8 mouse cellular contexts compared by ENCODE assay signal in the genomic region with DNA sequence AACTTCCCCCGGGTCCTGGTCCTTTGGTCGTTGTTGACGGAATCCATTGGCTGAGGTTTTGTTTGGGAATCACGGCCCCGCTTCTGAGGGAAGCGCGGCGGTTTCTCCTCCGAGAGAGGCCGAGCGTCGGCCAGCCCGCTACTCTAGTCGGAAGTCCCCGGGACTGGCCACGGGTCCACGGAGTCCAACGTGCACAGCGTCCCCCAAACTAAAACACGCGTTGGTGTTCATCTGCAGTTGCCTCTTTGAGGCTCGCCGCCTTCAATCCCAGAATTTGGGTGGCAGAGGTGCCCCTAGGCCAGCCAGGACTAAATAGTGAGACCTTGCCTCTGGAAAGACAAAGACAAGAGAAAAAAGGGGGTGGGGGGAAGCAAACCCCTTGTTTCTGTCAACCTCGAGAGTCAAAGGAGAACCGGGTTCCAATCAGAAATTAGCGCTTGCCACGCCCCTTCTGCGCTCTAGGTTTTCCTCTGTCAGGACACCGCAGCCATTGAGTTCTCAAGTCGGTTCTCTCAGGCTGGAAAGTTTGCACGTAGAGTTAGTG. TPM values are rescaled to one million over a fixed set of nuclear protein-coding genes. Genes with fewer than 3 reads are reported as not detected.
A peak's percentile ranks its signal among the peaks of the same experiment; 100 is the strongest.
DNase-seq lines count a peak whose midpoint lies in the region; ATAC-seq and TF ChIP-seq lines count a peak whose summit lies in the region.

No protein-coding gene starts in this region.

- H3K36me3 ChIP-seq in heart, embryonic 10.5 days: peaks cover 3% of the 10 kb centered on the region; the same call in 1 of the 2 replicates
- H3K36me3 ChIP-seq in kidney, embryonic 14.5 days (ENCODE audit: control insufficient read depth, insufficient read depth, low read length): peaks cover 4% of the 10 kb centered on the region; the same call in 1 of the 2 replicates
- H3K36me3 ChIP-seq in stomach, postnatal 0 days (ENCODE audit: control insufficient read depth, insufficient read depth, low read length): no peaks in the 10 kb centered on the region; the same call in 1 of the 2 replicates

- under 1% methylated on average over 31 of the region's 31 CpGs for WGBS in heart, embryonic 10.5 days
- WGBS in kidney, embryonic 14.5 days: under 1% methylated on average over 31 of the region's 31 CpGs
- under 1% methylated on average over 31 of the region's 31 CpGs for WGBS in stomach, postnatal 0 days

- no peak for TF ChIP-seq EP300 in stomach, postnatal 0 days (optimal IDR thresholded peaks at IDR 0.05)

- peak overlapping the region; percentile 86 for H3K4me2 ChIP-seq in kidney, embryonic 14.5 days (replicated peaks; ENCODE audit: low read depth, low read length)
- H3K4me2 ChIP-seq in stomach, postnatal 0 days (replicated peaks; ENCODE audit: low read depth): peak overlapping the region; percentile 97

- no peak for TF ChIP-seq CTCF in stomach, postnatal 0 days (IDR thresholded peaks at IDR 0.05; ENCODE audit: low read depth)

- H3K9me3 ChIP-seq in heart, embryonic 10.5 days: no peaks in the 10 kb centered on the region
- H3K9me3 ChIP-seq in kidney, embryonic 14.5 days (ENCODE audit: control insufficient read depth, low read length): no peaks in the 10 kb centered on the region
- H3K9me3 ChIP-seq in stomach, postnatal 0 days (ENCODE audit: control insufficient read depth, low read length): no peaks in the 10 kb centered on the region

- DNase-seq in heart, embryonic 10.5 days (ENCODE audit: low spot score): peak; percentile 84
- DNase-seq in heart, postnatal 36 days: no peak
- DNase-seq in stomach, postnatal 0 days (ENCODE audit: low spot score): peak; percentile 68
- DNase-seq in cerebellum, adult 8-10 months: no peak

- peak overlapping the region; percentile 85 for H3K9ac ChIP-seq in kidney, embryonic 14.5 days (ENCODE audit: low read depth, low read length)
- H3K9ac ChIP-seq in stomach, postnatal 0 days (ENCODE audit: low read length): peak overlapping the region; percentile 72

- intact Hi-C loops in heart, postnatal 36 days (cut with DNase I): loop anchor here (10.0 kb wide), 1 partner anchor 267 kb away; no protein-coding TSS in a partner anchor

- peak overlapping the region; percentile 96 for H3K27ac ChIP-seq in heart, embryonic 10.5 days
- H3K27ac ChIP-seq in kidney, embryonic 14.5 days (ENCODE audit: low read depth, low read length): peak overlapping the region; percentile 62
- H3K27ac ChIP-seq in stomach, postnatal 0 days (replicated peaks): peak overlapping the region; percentile 84

- H3K4me1 ChIP-seq in heart, embryonic 10.5 days: 0 out of 2 replicates have a peak, but pooled peaks cover 4% of the 10 kb centered on the region
- H3K4me1 ChIP-seq in kidney, embryonic 14.5 days (ENCODE audit: control insufficient read depth, insufficient read depth, low read length): no peaks in the 10 kb centered on the region
- H3K4me1 ChIP-seq in stomach, postnatal 0 days (replicated peaks; ENCODE audit: control insufficient read depth, insufficient read depth): no peaks in the 10 kb centered on the region

- no peaks in the 10 kb centered on the region for H3K27me3 ChIP-seq in heart, embryonic 10.5 days (ENCODE audit: insufficient read depth, poor library complexity, severe bottlenecking)
- no peaks in the 10 kb centered on the region for H3K27me3 ChIP-seq in kidney, embryonic 14.5 days (ENCODE audit: control insufficient read depth, insufficient read depth, low read length)
- H3K27me3 ChIP-seq in stomach, postnatal 0 days (ENCODE audit: control insufficient read depth, insufficient read depth, low read length): no peaks in the 10 kb centered on the region

- peak; percentile 47 for ATAC-seq in activated CD4-positive, CD25-positive, alpha-beta regulatory T cell, adult 4 months
- ATAC-seq in erythroid progenitor cell, adult 5-6 weeks (replicated peaks; ENCODE audit: low FRiP score, poor library complexity, severe bottlenecking): peak; percentile 47
- peak; percentile 51 for ATAC-seq in kidney, embryonic 14.5 days (ENCODE audit: low FRiP score, low TSS enrichment)
- peak; percentile 44 for ATAC-seq in megakaryocyte, adult 5-6 weeks (ENCODE audit: poor library complexity, severe bottlenecking)
- ATAC-seq in stomach, postnatal 0 days (ENCODE audit: low FRiP score, low TSS enrichment): peak; percentile 6; the same call in 1 of the 2 replicates

- peak overlapping the region; percentile 92 for H3K4me3 ChIP-seq in heart, embryonic 10.5 days
- peak overlapping the region; percentile 97 for H3K4me3 ChIP-seq in kidney, embryonic 14.5 days (ENCODE audit: low read length)
- H3K4me3 ChIP-seq in stomach, postnatal 0 days (ENCODE audit: low read depth, low read length): peak overlapping the region; percentile 92

RNA-seq across cellular contexts. Expression of a gene that starts 0.7 kb away (rescaled TPM):
- polyA plus RNA-seq in heart, embryonic 10.5 days (2016; fragmentation: Nextera tagmentation; extraction: Ambion mirVana): 13.6 and 15.8 TPM in 2 replicates
- 1 to 10 TPM; 6.9 to 8.0 TPM for total RNA-seq in heart, postnatal 36 days (2021)
- 10 to 100 TPM; 18.3 to 23.2 TPM for polyA plus RNA-seq in activated CD4-positive, CD25-positive, alpha-beta regulatory T cell, adult 4 months (2017; shearing (Covaris generic))
- total RNA-seq in erythroid progenitor cell, adult 5-6 weeks (2015; ENCODE audit: low replicate concordance): 8.6 and 14.3 TPM in 2 replicates
- 6.8 and 12.3 TPM in 2 replicates for total RNA-seq in erythroid progenitor cell, adult 5-6 weeks (2017; ENCODE audit: low replicate concordance)
- 18.1 and 27.7 TPM in 2 replicates for polyA plus RNA-seq in kidney, embryonic 14.5 days (2014; fragmentation: Nextera tagmentation; extraction: Ambion mirVana)
- 12.7 and 13.0 TPM in 2 replicates for total RNA-seq in megakaryocyte, adult 5-6 weeks (2015)
- 21.6 and 22.5 TPM in 2 replicates for total RNA-seq in megakaryocyte, adult 5-6 weeks (2017)
- 4.4 and 4.6 TPM in 2 replicates for polyA plus RNA-seq in stomach, postnatal 0 days (2015; fragmentation: Nextera tagmentation; extraction: Ambion mirVana)

RNA-seq across cellular contexts. Expression of a gene that starts 13.0 kb away (rescaled TPM):
- 1.5 and 4.5 TPM in 2 replicates for polyA plus RNA-seq in heart, embryonic 10.5 days (2016; fragmentation: Nextera tagmentation; extraction: Ambion mirVana)
- total RNA-seq in heart, postnatal 36 days (2021): under 1 TPM; 0.27 to 0.50 TPM
- polyA plus RNA-seq in activated CD4-positive, CD25-positive, alpha-beta regulatory T cell, adult 4 months (2017; shearing (Covaris generic)): under 1 TPM; 0.28 to 0.63 TPM
- 0.36 TPM in 1 of 2 replicates, not detected in the other for total RNA-seq in erythroid progenitor cell, adult 5-6 weeks (2015; ENCODE audit: low replicate concordance)
- not detected in 2 replicates for total RNA-seq in erythroid progenitor cell, adult 5-6 weeks (2017; ENCODE audit: low replicate concordance)
- 9.2 and 14.1 TPM in 2 replicates for polyA plus RNA-seq in kidney, embryonic 14.5 days (2014; fragmentation: Nextera tagmentation; extraction: Ambion mirVana)
- 0.05 TPM in 1 of 2 replicates, not detected in the other for total RNA-seq in megakaryocyte, adult 5-6 weeks (2015)
- 0.07 TPM in 1 of 2 replicates, not detected in the other for total RNA-seq in megakaryocyte, adult 5-6 weeks (2017)
- polyA plus RNA-seq in stomach, postnatal 0 days (2015; fragmentation: Nextera tagmentation; extraction: Ambion mirVana): 44.4 and 45.6 TPM in 2 replicates

Comparison
In these comparisons a context has a peak if more than half of its experiments do, and no peak if none do; other contexts are left out.
1. DNase-seq: peak in heart, embryonic 10.5 days (single experiment) and stomach, postnatal 0 days (single experiment); none in heart, postnatal 36 days (0 of 2) and cerebellum, adult 8-10 months (single experiment).
2. Peak in every context shown above with its lines, with median percentiles within 50 percentile points of each other: H3K27ac ChIP-seq, H3K4me3 ChIP-seq and ATAC-seq.